ENCODE assay signal across 8 mouse cellular contexts in genomic region chr14:30625856-30626726, GRCm38 (mm10). TPM values are rescaled to one million over a fixed set of nuclear protein-coding genes. Genes with fewer than 3 reads are reported as not detected.
A peak's percentile ranks its signal among the peaks of the same experiment; 100 is the strongest.
DNase-seq lines count a peak whose midpoint lies in the region; ATAC-seq and TF ChIP-seq lines count a peak whose summit lies in the region.

Gene Prkcd, minus strand, starts transcription at chr14:30626210.

- H3K9me3 ChIP-seq in forebrain, embryonic 15.5 days, result no peaks in the 10 kb centered on the region
- no peaks in the 10 kb centered on the region for H3K9me3 ChIP-seq in lung, embryonic 16.5 days (ENCODE audit: control insufficient read depth, low read length)

- H3K9ac ChIP-seq in forebrain, embryonic 15.5 days (replicated peaks), result peak within 1 kb of the TSS; percentile 59
- H3K9ac ChIP-seq in lung, embryonic 16.5 days (ENCODE audit: low read length), result peak within 1 kb of the TSS; percentile 73

- H3K27ac ChIP-seq in forebrain, embryonic 15.5 days (replicated peaks), result peak within 1 kb of the TSS; percentile 29; the same call in 1 of the 2 replicates
- peak within 1 kb of the TSS; percentile 66 for H3K27ac ChIP-seq in layer of hippocampus, adult 2 months
- peak within 1 kb of the TSS; percentile 85 for H3K27ac ChIP-seq in lung, embryonic 16.5 days (ENCODE audit: low read length)

- under 1% methylated on average over 60 of the region's 71 CpGs for WGBS in forebrain, embryonic 15.5 days
- WGBS in lung, embryonic 16.5 days, result under 1% methylated on average over 45 of the region's 71 CpGs

- H3K4me2 ChIP-seq in forebrain, embryonic 15.5 days (replicated peaks), result peak within 1 kb of the TSS; percentile 71
- H3K4me2 ChIP-seq in lung, embryonic 16.5 days (ENCODE audit: low read depth, low read length), result peak within 1 kb of the TSS; percentile 88

- H3K4me1 ChIP-seq in forebrain, embryonic 15.5 days, result peaks cover 21% of the 10 kb centered on the region; the same call in 1 of the 2 replicates
- H3K4me1 ChIP-seq in lung, embryonic 16.5 days (replicated peaks; ENCODE audit: control insufficient read depth, insufficient read depth, low read length), result peaks cover 37% of the 10 kb centered on the region

- intact Hi-C loops in heart, postnatal 36 days (cut with DNase I), result no loop called here

- TF ChIP-seq CTCF in layer of hippocampus, adult 2 months (conservative IDR thresholded peaks at IDR 0.05), result no peak; the same call in 1 of the 2 replicates

- no peaks in the 10 kb centered on the region for H3K27me3 ChIP-seq in forebrain, embryonic 15.5 days
- H3K27me3 ChIP-seq in lung, embryonic 16.5 days (ENCODE audit: control insufficient read depth, insufficient read depth, low read depth, low read length), result no peaks in the 10 kb centered on the region

- no peaks in the 10 kb centered on the region for H3K36me3 ChIP-seq in forebrain, embryonic 15.5 days
- H3K36me3 ChIP-seq in lung, embryonic 16.5 days (ENCODE audit: control insufficient read depth, insufficient read depth, low read length), result no peaks in the 10 kb centered on the region

- peak; percentile 68 for ATAC-seq in forebrain, embryonic 15.5 days (replicated peaks)
- ATAC-seq in lung, embryonic 16.5 days (ENCODE audit: low read depth), result peak; percentile 86

- peak within 1 kb of the TSS; percentile 69 for H3K4me3 ChIP-seq in forebrain, embryonic 15.5 days
- peak within 1 kb of the TSS; percentile 65 for H3K4me3 ChIP-seq in layer of hippocampus, adult 2 months
- peak within 1 kb of the TSS; percentile 71 for H3K4me3 ChIP-seq in lung, embryonic 16.5 days (ENCODE audit: low read length)

- peak; percentile 47 for DNase-seq in MEL-GATA-1-ER (ENCODE audit: extremely low read depth, low read depth)
- peak; percentile 49 for DNase-seq in cerebellum, adult 11 months
- DNase-seq in heart, postnatal 36 days, result peak; percentile 84
- peak; percentile 32 to 48 for DNase-seq in layer of hippocampus, adult 2 months (ENCODE audit: low spot score in 2 of 2)
- peak; percentile 84 for DNase-seq in ovary, adult 18-20 months (ENCODE audit: low spot score)
- DNase-seq in thymus, postnatal 36 days, result peak; percentile 93 to 95

RNA-seq across cellular contexts. Expression of gene Prkcd, which starts in this region (rescaled TPM):
- polyA plus RNA-seq in forebrain, embryonic 15.5 days (2015; fragmentation: Nextera tagmentation; extraction: Ambion mirVana), result 32.1 and 32.3 TPM in 2 replicates
- 10 to 100 TPM; 10.5 to 14.3 TPM for total RNA-seq in heart, postnatal 36 days (2021)
- 10 to 100 TPM; 33.3 to 47.5 TPM for total RNA-seq in layer of hippocampus, adult 2 months (2021)
- polyA plus RNA-seq in lung, embryonic 16.5 days (2015; fragmentation: Nextera tagmentation; extraction: Ambion mirVana), result 53.4 and 55.4 TPM in 2 replicates

Comparison
In these comparisons a context has a peak if more than half of its experiments do, and no peak if none do; other contexts are left out.
1. Peak in every context shown above with its lines: DNase-seq, ATAC-seq, H3K4me3 ChIP-seq and H3K27ac ChIP-seq.
2. DNase-seq: peak in every context shown above with its lines; median percentile 94 in thymus, postnatal 36 days; 84 in heart, postnatal 36 days; 84 in ovary, adult 18-20 months; 49 in cerebellum, adult 11 months; 47 in MEL-GATA-1-ER; 40 in layer of hippocampus, adult 2 months.
3. H3K27ac ChIP-seq: peak in every context shown above with its lines; median percentile 85 in lung, embryonic 16.5 days; 66 in layer of hippocampus, adult 2 months; 29 in forebrain, embryonic 15.5 days.